Mouse (Mus musculus) kidney, embryonic 14.5 days (tissue): Measurements from ENCODE around the gene Grin2a. TPM values are rescaled to one million over a fixed set of nuclear protein-coding genes. Genes with fewer than 3 reads are reported as not detected.

Source experiments
- ATAC-seq: fragments of 200-750 bp; cut with Nextera tagmentation; 2 replicates; pipeline ENCODE4 v1.8.0; 2017; ENCODE audit warnings: moderate number of reproducible peaks, mild to moderate bottlenecking, moderate TSS enrichment, moderate library complexity; ENCODE audit not compliant: low FRiP score, low TSS enrichment
- H3K27ac ChIP-seq: fragments of 300-500 bp; sonication (generic); 2 replicates; pipeline ENCODE4 v1.5.1; 2014; ENCODE audit warnings: low read depth, mild to moderate bottlenecking, low read length, moderate library complexity, mixed read lengths
- H3K27me3 ChIP-seq: fragments of 300-500 bp; sonication (generic); 2 replicates; pipeline ENCODE4 v1.6.1; 2014; ENCODE audit warnings: mild to moderate bottlenecking, low read length; ENCODE audit not compliant: control insufficient read depth, insufficient read depth
- H3K36me3 ChIP-seq: fragments of 300-500 bp; sonication (generic); 2 replicates; pipeline ENCODE4 v1.6.1; 2014; ENCODE audit warnings: low read length, mixed read lengths; ENCODE audit not compliant: control insufficient read depth, insufficient read depth
- H3K4me1 ChIP-seq: fragments of 300-500 bp; sonication (generic); 2 replicates; pipeline ENCODE4 v1.6.1; 2014; ENCODE audit warnings: low read length, mixed read lengths; ENCODE audit not compliant: control insufficient read depth, insufficient read depth
- H3K4me2 ChIP-seq: fragments of 300-500 bp; sonication (generic); replicated peaks from 2 replicates; pipeline ENCODE4 v1.6.1; 2014; ENCODE audit warnings: low read depth, mild to moderate bottlenecking, low read length
- H3K4me3 ChIP-seq: fragments of 300-500 bp; sonication (generic); 2 replicates; pipeline ENCODE4 v1.5.1; 2014; ENCODE audit warnings: mild to moderate bottlenecking, low read length
- H3K9ac ChIP-seq: fragments of 300-500 bp; sonication (generic); 2 replicates; pipeline ENCODE4 v1.6.1; 2014; ENCODE audit warnings: low read depth, mild to moderate bottlenecking, low read length, moderate library complexity
- H3K9me3 ChIP-seq: fragments of 300-500 bp; sonication (generic); 2 replicates; pipeline ENCODE4 v1.6.1; 2016; ENCODE audit warnings: low read length; ENCODE audit not compliant: control insufficient read depth
- WGBS: fragments of 180-500 bp; shearing (Covaris S2); extraction: QIAGEN DNeasy Blood & Tissue Kit; methylation state at CpG from one replicate; pipeline ENCODE4 v1.1.7; 2014; 5-methylcytosine and 5-hydroxymethylcytosine counted together
- polyA plus RNA-seq: library from polyadenylated mRNA; unstranded; fragments of >200 nt; fragmentation: Nextera tagmentation; extraction: Ambion mirVana; gene quantifications from 2 replicates; pipeline ENCODE4 v1.2.1, GENCODE M21; 2014

Gene Grin2a
- polyA plus RNA-seq, 1 experiment from 2014 or later, result 0.42 TPM

DNA sequence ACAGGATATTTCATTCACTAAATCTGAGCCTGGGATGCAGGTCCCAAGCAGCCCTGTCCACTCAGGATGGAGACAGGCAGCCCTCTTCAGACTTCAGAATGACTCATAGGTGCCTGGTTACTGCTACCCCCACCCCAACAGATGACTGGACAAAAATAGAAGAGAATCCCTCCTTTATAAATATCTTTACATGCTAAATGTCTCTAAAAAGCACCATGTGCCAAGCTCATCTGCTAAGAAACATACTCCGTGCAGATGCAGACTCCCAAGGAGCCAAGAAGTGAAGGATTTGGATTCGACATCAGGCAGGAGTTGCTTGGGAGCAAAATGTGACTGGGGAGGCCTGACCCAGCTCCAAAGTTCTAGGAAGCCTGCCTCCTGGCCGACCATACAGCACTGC is 46.1 kb downstream of the Grin2a start:
- H3K4me3 ChIP-seq, result no peak overlapping the region
- no peak for ATAC-seq
- no peaks in the 10 kb centered on the region for H3K4me1 ChIP-seq
- 74% methylated on average over 3 of the region's 3 CpGs for WGBS
- H3K36me3 ChIP-seq, result no peaks in the 10 kb centered on the region
- H3K9me3 ChIP-seq, result no peaks in the 10 kb centered on the region
- H3K27me3 ChIP-seq, result no peaks in the 10 kb centered on the region
- H3K4me2 ChIP-seq, result no peak overlapping the region
- H3K9ac ChIP-seq, result no peak overlapping the region
- H3K27ac ChIP-seq, result no peak overlapping the region

DNA sequence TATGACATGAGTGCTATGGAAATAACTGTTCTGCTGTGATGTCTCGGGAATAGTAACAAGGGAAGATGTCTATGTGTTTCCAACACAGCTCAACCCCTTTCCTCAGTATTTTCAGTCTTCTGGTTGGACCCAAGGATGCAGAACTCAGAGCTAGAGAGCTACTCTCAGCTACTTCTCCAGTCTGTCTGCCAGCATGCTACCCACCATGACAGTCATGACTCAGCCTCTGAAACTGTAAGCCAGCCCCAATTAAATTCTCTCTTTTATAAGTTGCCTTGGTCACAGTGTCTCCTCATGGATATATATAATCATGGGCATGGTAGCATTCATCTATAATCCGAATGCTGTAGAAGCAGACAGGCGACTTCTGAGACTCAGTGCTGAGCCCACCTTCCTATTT is 47.9 kb downstream of the Grin2a start:
- no peaks in the 10 kb centered on the region for H3K4me1 ChIP-seq
- no peak overlapping the region for H3K4me3 ChIP-seq
- no peak overlapping the region for H3K4me2 ChIP-seq
- no peaks in the 10 kb centered on the region for H3K27me3 ChIP-seq
- no peaks in the 10 kb centered on the region for H3K9me3 ChIP-seq
- H3K9ac ChIP-seq, result no peak overlapping the region
- WGBS, result 86% methylated on average over 3 of the region's 3 CpGs
- H3K27ac ChIP-seq, result no peak overlapping the region
- no peak for ATAC-seq
- H3K36me3 ChIP-seq, result no peaks in the 10 kb centered on the region

DNA sequence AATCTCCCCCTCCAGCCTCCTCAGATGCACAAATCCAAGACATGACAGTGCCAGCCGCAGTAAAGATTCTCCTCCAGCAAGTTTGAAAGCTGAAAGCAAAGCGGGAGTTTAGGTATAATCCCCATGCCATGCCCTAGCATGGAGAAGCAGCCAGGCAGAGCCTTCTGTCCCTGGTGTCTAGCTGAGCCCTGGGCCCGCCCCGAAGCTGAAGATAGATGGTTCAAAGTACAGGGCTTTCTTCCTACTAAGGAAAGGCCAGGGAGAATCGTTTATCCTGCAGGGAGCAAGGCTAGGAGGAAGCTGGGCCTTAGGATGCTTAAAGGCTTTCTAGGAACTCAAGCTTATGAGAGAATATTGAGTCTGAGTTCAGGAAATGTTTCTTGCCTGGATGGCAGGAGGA is 50.5 kb downstream of the Grin2a start:
- H3K36me3 ChIP-seq, result no peaks in the 10 kb centered on the region
- H3K9me3 ChIP-seq, result no peaks in the 10 kb centered on the region
- no peak overlapping the region for H3K9ac ChIP-seq
- H3K4me3 ChIP-seq, result no peak overlapping the region
- 71% methylated on average over 5 of the region's 5 CpGs for WGBS
- H3K27me3 ChIP-seq, result no peaks in the 10 kb centered on the region
- no peak for ATAC-seq
- no peak overlapping the region for H3K4me2 ChIP-seq
- H3K27ac ChIP-seq, result no peak overlapping the region
- H3K4me1 ChIP-seq, result no peaks in the 10 kb centered on the region

DNA sequence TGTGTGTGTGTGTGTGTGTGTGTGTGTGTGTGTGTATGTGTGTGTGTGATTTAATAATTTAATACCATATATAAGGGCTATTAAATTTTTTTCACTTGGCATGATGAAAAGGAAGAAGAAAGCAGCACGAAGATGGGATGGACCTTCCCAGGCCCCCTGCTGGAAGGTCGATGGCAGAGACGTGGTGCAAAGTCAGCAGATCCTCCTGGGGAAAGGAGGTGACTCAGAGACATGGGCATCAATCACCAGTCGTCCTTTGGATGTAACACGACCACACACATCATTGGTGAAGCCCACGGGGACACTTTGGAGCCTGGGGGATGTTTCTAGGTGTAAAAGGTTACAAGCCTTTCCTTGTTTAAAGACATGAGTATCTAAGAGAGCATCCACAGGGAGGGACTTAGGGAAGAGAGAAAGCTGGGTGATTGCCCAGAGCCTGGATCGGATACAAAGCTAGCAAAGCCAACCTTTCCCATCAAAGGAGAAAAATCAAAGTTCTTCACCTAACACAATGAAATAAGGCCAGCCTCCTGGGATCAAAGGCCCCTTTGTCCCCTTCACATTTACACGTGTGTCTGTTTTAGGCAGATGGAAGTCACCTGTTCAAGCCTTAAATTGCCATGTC is 53.9 kb downstream of the Grin2a start:
- WGBS, result 31% methylated on average over 8 of the region's 8 CpGs
- no peak for ATAC-seq

DNA sequence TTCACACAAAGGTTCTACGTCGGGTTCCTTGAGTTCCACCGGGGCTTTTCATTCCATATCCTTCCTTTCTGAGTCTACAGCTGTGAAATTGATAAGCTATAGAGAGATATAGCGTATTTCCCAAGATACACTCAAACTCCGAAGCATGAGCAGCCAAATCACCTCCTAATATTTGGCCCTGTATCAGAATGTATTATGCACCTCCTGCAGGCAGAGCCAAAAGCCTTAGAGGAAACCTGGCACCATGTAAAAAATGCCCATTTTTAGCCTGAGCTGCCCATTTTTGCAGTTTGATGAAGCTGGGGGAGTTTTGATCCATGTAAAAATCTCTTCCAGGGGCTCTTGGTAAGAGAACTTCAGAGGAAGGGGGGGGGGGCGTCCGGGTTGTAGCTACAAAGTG is 54.6 kb downstream of the Grin2a start:
- Histone ChIP-seq H3K9me3 (no peaks in the 10 kb centered on the region), H3K4me1 (no peaks in the 10 kb centered on the region), H3K27me3 (no peaks in the 10 kb centered on the region), H3K4me2 (no peak overlapping the region), H3K27ac (no peak overlapping the region), H3K36me3 (no peaks in the 10 kb centered on the region), H3K4me3 (no peak overlapping the region), H3K9ac (no peak overlapping the region)
- ATAC-seq, result no peak
- 86% methylated on average over 7 of the region's 7 CpGs for WGBS

More for the DNA sequence above, 53.9 kb downstream of the Grin2a start:
- H3K9me3 ChIP-seq, result no peaks in the 10 kb centered on the region
- no peak overlapping the region for H3K9ac ChIP-seq
- H3K27me3 ChIP-seq, result no peaks in the 10 kb centered on the region
- H3K27ac ChIP-seq, result no peak overlapping the region
- no peaks in the 10 kb centered on the region for H3K36me3 ChIP-seq
- H3K4me3 ChIP-seq, result no peak overlapping the region
- no peaks in the 10 kb centered on the region for H3K4me1 ChIP-seq
- H3K4me2 ChIP-seq, result no peak overlapping the region

DNA sequence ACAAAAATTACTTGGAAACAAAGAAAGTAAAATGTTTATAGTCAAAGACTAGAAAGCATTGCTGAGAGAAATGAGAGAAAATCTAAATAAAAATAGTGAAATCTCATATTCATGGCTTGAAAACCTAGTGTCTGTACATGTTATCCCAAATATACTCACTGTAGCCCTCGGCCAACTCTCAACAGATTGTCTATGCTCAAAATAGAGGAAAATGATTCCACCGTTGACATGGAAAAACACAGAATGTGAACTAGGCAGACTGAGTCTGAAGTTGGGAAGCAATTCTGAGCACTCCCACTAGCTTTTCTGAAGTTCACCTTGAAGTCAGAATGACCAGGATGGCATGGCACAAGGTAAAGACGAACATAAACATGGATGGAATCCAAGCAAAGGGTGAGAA is 84.7 kb downstream of the Grin2a start:
- H3K4me3 ChIP-seq, result no peak overlapping the region
- no peaks in the 10 kb centered on the region for H3K9me3 ChIP-seq
- ATAC-seq, result no peak
- H3K9ac ChIP-seq, result no peak overlapping the region
- 80% methylated on average over 3 of the region's 3 CpGs for WGBS
- no peaks in the 10 kb centered on the region for H3K36me3 ChIP-seq
- H3K4me1 ChIP-seq, result no peaks in the 10 kb centered on the region
- H3K27ac ChIP-seq, result no peak overlapping the region
- no peaks in the 10 kb centered on the region for H3K27me3 ChIP-seq
- H3K4me2 ChIP-seq, result no peak overlapping the region

DNA sequence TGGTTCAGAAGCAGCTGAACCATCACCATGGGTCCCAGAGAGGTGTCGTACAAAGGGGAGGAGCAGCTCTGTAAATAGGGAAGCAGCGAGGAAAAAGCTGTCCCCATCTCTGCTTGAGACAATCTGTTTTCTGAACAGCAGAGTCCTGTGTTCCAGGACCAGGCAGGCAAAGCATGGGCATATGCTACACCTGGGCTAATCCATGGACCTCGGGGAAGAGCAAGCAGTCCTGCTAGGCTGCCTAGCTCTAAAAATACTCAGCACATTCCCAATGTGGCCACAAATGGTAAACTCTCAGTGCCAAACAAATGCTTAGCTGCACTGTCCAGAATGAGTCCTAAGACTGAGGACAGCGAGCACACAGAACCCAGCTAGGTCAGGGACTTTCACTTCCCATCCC is 86.1 kb downstream of the Grin2a start:
- Histone ChIP-seq H3K4me2 (no peak overlapping the region), H3K27ac (no peak overlapping the region), H3K27me3 (no peaks in the 10 kb centered on the region), H3K4me1 (no peaks in the 10 kb centered on the region), H3K4me3 (no peak overlapping the region), H3K9ac (no peak overlapping the region), H3K9me3 (no peaks in the 10 kb centered on the region), H3K36me3 (no peaks in the 10 kb centered on the region)
- WGBS, result 90% methylated on average over 4 of the region's 4 CpGs
- ATAC-seq, result no peak

DNA sequence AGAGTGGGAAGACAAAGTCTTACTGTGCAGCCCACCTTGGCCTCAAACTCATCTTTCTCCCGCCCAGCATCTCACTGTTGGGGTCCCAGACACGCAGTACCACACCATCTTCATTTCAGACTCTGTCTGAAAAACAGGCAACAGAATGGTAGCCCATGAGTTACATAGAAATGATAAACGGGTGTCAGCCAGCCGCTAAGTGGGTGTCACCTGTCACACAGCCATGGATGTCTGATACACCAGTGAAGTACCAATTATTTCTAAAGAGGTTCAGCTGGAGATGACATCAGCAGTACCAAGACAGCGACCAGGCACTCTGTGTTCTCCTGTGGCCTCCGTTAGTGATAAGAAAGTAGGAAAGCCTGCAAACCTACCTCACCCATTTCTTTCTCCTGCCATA is 90.9 kb downstream of the Grin2a start:
- H3K4me1 ChIP-seq, result no peaks in the 10 kb centered on the region
- no peak overlapping the region for H3K9ac ChIP-seq
- no peak overlapping the region for H3K4me3 ChIP-seq
- H3K27ac ChIP-seq, result no peak overlapping the region
- H3K9me3 ChIP-seq, result no peaks in the 10 kb centered on the region
- WGBS, result 82% methylated on average over 6 of the region's 6 CpGs
- ATAC-seq, result no peak
- no peaks in the 10 kb centered on the region for H3K27me3 ChIP-seq
- H3K36me3 ChIP-seq, result no peaks in the 10 kb centered on the region
- no peak overlapping the region for H3K4me2 ChIP-seq

DNA sequence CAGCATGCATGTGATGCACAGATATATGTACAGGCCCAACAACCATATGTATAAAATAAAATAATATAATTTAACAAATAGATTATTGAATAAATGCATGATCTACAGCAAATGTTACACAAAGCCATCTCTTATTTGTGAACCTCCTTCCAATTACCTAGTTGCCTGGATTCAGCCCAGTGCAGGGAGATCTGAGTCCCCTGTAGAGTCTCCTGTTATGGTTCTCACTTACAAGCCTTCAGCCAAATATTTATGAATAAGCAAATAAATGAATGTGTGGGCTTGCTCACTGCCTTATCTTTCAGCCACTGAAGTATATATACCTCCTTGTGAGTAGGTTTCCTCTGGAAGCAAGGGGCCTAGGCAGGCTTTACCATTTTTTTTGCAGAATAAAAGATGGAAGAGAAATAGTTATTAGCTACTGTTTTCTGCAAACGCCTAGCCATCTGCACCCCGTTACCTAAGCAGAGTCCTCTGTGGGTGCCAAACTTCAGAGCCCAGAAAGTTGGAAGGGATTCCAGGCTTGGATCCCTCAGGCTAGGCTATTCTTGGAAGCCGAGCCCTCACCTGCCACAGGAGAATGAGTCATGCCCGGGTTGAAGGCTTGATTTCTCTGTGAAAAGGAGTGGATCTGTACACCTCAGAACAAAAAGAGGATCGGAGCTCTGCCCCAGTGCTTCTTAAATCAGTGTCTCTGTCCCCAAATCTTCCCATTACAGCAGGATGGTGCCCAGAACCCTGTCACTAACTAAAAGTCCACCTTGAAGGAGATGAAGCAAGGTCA is 92.5 kb downstream of the Grin2a start:
- whole genome bisulfite sequencing, result 87% methylated on average over 5 of the region's 5 CpGs
- no peak overlapping the region for H3K4me3 ChIP-seq
- no peaks in the 10 kb centered on the region for H3K27me3 ChIP-seq
- no peaks in the 10 kb centered on the region for H3K36me3 ChIP-seq
- no peak overlapping the region for H3K27ac ChIP-seq
- ATAC-seq, result no peak
- no peaks in the 10 kb centered on the region for H3K4me1 ChIP-seq
- no peaks in the 10 kb centered on the region for H3K9me3 ChIP-seq
- H3K4me2 ChIP-seq, result no peak overlapping the region
- no peak overlapping the region for H3K9ac ChIP-seq
